Mouse (Mus musculus): ENCODE measurements around the gene Il17f. TPM values are rescaled to one million over a fixed set of nuclear protein-coding genes. Genes with fewer than 3 reads are reported as not detected.
"Not testable (repeated sequence)": the region's sequence is repeated elsewhere in the genome, so short reads cannot be mapped to it uniquely, and the experiment has no call there.

The Il17f gene
- polyA plus RNA-seq (2016; fragmentation: Nextera tagmentation; extraction: Ambion mirVana): 0.16 and 0.36 TPM in 2 replicates

GRCm38 (mm10) chr1:20790517-20790916 lies at the start of gene Il17f:
Gene Il17f, minus strand, starts transcription at chr1:20790617.
- DNase-seq (ENCODE audit: low spot score); H3K27ac ChIP-seq (replicated peaks); H3K27me3 ChIP-seq (replicated peaks; ENCODE audit: low read depth, poor library complexity, severe bottlenecking); H3K4me3 ChIP-seq; H3K4me1 ChIP-seq; H3K9me3 ChIP-seq; H3K36me3 ChIP-seq (replicated peaks): not testable (repeated sequence)
- 67% methylated on average over 1 of the region's 1 CpGs for WGBS

DNA sequence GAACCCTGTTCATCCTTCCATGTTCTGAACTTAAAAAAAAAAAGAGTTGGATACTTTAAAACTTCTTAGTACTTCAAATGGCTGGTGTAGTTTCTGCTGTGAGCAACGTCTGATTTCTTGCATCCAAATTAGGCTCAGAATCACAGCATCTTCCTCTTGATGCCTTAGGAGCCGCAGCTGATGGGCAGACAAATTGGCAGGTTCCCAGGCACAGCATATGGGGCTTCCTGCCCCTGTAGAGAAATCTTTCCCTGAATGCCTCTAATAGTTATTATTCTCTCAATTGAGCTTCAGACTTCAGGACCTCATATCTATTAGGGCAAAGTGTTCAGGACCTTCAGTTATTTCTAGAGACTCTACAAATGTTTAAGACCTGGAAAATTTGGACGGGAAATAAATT lies 49.5 kb upstream of the Il17f start:
- no peaks in the 10 kb centered on the region for H3K4me1 ChIP-seq
- H3K27ac ChIP-seq (replicated peaks): no peak overlapping the region
- no peak overlapping the region for H3K4me3 ChIP-seq
- 81% methylated on average over 3 of the region's 3 CpGs for WGBS
- no peaks in the 10 kb centered on the region for H3K9me3 ChIP-seq
- DNase-seq (ENCODE audit: low spot score): no peak
- H3K36me3 ChIP-seq (replicated peaks): no peaks in the 10 kb centered on the region
- H3K27me3 ChIP-seq (replicated peaks; ENCODE audit: low read depth, poor library complexity, severe bottlenecking): no peaks in the 10 kb centered on the region

GRCm38 (mm10) chr1:20836551-20837125 lies 46.2 kb upstream of the Il17f start:
- no peak overlapping the region for H3K4me3 ChIP-seq
- no peaks in the 10 kb centered on the region for H3K4me1 ChIP-seq
- no peak for DNase-seq (ENCODE audit: low spot score)
- WGBS: 82% methylated on average over 3 of the region's 3 CpGs
- H3K36me3 ChIP-seq (replicated peaks): no peaks in the 10 kb centered on the region
- H3K27ac ChIP-seq (replicated peaks): no peak overlapping the region
- H3K27me3 ChIP-seq (replicated peaks; ENCODE audit: low read depth, poor library complexity, severe bottlenecking): no peaks in the 10 kb centered on the region
- no peaks in the 10 kb centered on the region for H3K9me3 ChIP-seq

- H3K27me3 ChIP-seq (replicated peaks; ENCODE audit: low read depth, poor library complexity, severe bottlenecking): no peaks in the 10 kb centered on the region
- no peak for DNase-seq (ENCODE audit: low spot score)
- 88% methylated on average over 3 of the region's 4 CpGs for WGBS
- no peaks in the 10 kb centered on the region for H3K36me3 ChIP-seq (replicated peaks)
- no peaks in the 10 kb centered on the region for H3K4me1 ChIP-seq
- no peak overlapping the region for H3K4me3 ChIP-seq
- H3K9me3 ChIP-seq: no peaks in the 10 kb centered on the region
- H3K27ac ChIP-seq (replicated peaks): no peak overlapping the region
Observed at GRCm38 (mm10) chr1:20833141-20833511, 42.7 kb upstream of the Il17f start.

DNA sequence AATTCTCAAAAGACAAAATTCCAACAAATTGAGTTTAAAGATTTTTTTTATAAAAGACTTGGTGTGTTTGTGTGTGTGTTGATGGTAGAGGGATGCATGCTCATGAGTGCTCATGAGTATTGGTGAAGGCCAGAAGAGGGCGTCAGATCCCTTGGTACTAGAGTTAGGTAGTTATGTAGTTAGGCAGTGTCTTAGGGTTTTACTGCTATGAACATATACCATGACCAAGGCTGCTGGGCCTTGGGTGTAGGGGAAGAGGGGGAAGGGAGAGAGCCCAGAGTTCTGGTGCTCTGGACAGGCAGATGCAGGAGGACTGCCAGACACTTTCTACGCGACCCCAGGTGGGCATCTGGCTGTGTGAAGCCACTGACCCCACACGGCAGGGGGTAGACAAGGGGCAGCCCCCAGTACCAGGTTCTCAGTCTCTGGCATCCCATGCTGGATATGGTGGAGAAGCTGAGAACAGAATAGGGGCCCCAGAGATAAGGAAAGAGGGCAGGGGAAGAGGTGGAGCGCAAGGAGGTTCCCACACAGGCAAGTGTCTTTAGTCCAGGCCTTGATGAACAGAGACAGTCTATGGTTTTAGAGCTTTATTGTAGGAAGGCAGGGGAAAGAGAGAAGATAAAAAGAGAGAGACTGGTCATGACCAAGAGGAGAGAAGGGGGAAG lies 42.2 kb upstream of the Il17f start:
- H3K4me3 ChIP-seq: no peak overlapping the region
- no peak overlapping the region for H3K27ac ChIP-seq (replicated peaks)
- WGBS: 69% methylated on average over 5 of the region's 5 CpGs
- DNase-seq (ENCODE audit: low spot score): no peak
- H3K27me3 ChIP-seq (replicated peaks; ENCODE audit: low read depth, poor library complexity, severe bottlenecking): no peaks in the 10 kb centered on the region
- no peaks in the 10 kb centered on the region for H3K36me3 ChIP-seq (replicated peaks)
- H3K4me1 ChIP-seq: no peaks in the 10 kb centered on the region
- H3K9me3 ChIP-seq: no peaks in the 10 kb centered on the region

DNA sequence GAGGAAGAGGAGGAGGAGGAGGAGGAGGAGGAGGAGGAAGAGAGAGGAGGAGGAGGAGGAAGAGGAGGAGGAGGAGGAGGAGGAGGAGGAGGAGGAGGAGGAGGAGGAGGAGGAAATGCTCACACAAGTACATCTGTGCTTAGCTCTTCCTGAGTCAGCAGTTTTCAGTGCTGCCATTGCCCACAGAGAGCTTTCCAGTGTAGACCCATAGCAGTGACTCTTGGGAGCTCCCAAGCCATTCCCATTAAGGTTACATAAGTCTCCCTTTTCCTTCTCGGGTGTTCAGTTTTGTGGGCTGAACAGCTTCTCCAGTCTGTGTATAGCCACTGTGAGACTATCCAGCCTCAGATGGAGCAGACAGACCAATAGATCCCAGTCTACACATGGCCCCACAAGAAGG lies 40.1 kb upstream of the Il17f start:
- no peaks in the 10 kb centered on the region for H3K9me3 ChIP-seq
- DNase-seq (ENCODE audit: low spot score): no peak
- no peaks in the 10 kb centered on the region for H3K36me3 ChIP-seq (replicated peaks)
- no peaks in the 10 kb centered on the region for H3K27me3 ChIP-seq (replicated peaks; ENCODE audit: low read depth, poor library complexity, severe bottlenecking)
- no peak overlapping the region for H3K4me3 ChIP-seq
- H3K4me1 ChIP-seq: no peaks in the 10 kb centered on the region
- WGBS: 69% methylated on average over 1 of the region's 1 CpGs
- no peak overlapping the region for H3K27ac ChIP-seq (replicated peaks)

DNA sequence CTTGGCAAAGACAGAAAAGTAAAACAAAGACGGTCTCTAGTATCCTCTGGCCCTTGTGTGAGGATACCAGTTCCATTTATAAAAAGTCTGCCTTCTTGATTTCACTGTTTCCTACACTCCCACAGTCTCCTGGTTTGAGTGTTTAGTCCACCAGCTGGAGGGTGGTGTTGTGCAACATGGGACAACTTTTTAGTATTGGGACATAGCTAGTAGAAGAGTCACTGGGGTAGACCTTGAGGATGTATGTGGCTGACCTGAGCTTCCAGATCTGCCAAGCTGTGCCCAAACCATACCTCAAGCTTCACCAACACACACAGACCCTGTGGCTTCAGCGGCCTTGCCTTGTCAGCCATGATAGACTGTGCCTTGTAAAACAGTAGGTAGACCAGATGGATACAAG lies 37.6 kb upstream of the Il17f start:
- 94% methylated on average over 2 of the region's 2 CpGs for WGBS
- Histone ChIP-seq H3K27ac (replicated peaks) (no peak overlapping the region), H3K9me3 (no peaks in the 10 kb centered on the region), H3K36me3 (replicated peaks) (no peaks in the 10 kb centered on the region), H3K27me3 (replicated peaks; ENCODE audit: low read depth, poor library complexity, severe bottlenecking) (no peaks in the 10 kb centered on the region), H3K4me3 (no peak overlapping the region), H3K4me1 (no peaks in the 10 kb centered on the region)
- no peak for DNase-seq (ENCODE audit: low spot score)

DNA sequence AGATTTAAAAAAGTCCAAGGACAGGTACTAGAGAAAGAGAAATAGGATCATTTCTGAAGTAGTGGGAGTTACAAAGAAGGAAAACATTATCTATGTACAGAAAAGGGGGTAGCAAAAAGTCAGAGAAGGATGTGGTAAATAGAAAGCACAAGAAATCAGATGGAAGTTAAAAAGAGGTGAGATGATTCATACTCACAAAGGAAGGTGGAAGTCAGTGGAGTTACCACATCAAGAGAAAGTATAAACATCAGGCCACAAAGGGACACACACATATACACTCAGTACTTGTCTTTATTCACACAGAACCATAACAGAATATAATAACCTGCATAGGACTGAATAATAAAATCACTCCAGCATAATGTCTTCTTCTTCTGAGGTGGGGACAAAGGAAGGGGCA lies 34.6 kb upstream of the Il17f start:
- Histone ChIP-seq H3K27ac (replicated peaks) (no peak overlapping the region), H3K9me3 (no peaks in the 10 kb centered on the region)
- no peak for DNase-seq (ENCODE audit: low spot score)

GRCm38 (mm10) chr1:20823906-20824305 lies 33.5 kb upstream of the Il17f start:
- no peaks in the 10 kb centered on the region for H3K27me3 ChIP-seq (replicated peaks; ENCODE audit: low read depth, poor library complexity, severe bottlenecking)
- H3K4me3 ChIP-seq: no peak overlapping the region
- no peak for DNase-seq (ENCODE audit: low spot score)
- no peaks in the 10 kb centered on the region for H3K36me3 ChIP-seq (replicated peaks)
- WGBS: 62% methylated on average over 2 of the region's 2 CpGs
- H3K27ac ChIP-seq (replicated peaks): no peak overlapping the region
- no peaks in the 10 kb centered on the region for H3K9me3 ChIP-seq
- peaks cover 3% of the 10 kb centered on the region; the same call in 1 of the 2 replicates for H3K4me1 ChIP-seq

More for the DNA sequence above, 34.6 kb upstream of the Il17f start:
- H3K36me3 ChIP-seq (replicated peaks): no peaks in the 10 kb centered on the region
- no peaks in the 10 kb centered on the region for H3K27me3 ChIP-seq (replicated peaks; ENCODE audit: low read depth, poor library complexity, severe bottlenecking)
- H3K4me1 ChIP-seq: no peaks in the 10 kb centered on the region
- H3K4me3 ChIP-seq: no peak overlapping the region

DNA sequence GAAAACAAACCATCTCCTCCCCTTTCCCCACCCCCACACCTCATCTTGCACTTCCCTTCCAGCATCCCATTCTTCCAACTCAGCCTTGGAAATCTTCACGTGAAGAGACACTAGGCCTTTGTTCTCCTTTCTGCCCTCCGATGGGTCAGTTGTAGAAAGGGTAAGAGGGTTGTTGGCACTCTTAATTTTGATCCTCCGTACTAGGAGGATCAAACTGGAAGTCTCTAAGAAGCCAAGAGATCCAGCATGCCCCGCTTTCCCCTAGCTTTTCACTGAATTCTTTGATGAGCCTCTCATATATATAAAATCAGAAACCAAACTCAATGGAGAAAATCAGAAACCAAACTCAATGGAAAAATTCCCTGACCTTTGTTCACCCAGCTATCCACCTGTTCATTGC lies 33.1 kb upstream of the Il17f start:
- H3K4me3 ChIP-seq: no peak overlapping the region
- no peak for DNase-seq (ENCODE audit: low spot score)
- H3K27ac ChIP-seq (replicated peaks): no peak overlapping the region
- no peaks in the 10 kb centered on the region for H3K9me3 ChIP-seq
- no peaks in the 10 kb centered on the region for H3K27me3 ChIP-seq (replicated peaks; ENCODE audit: low read depth, poor library complexity, severe bottlenecking)
- H3K4me1 ChIP-seq: peaks cover 7% of the 10 kb centered on the region
- no peaks in the 10 kb centered on the region; the same call in 1 of the 2 replicates for H3K36me3 ChIP-seq (replicated peaks)
- 43% methylated on average over 4 of the region's 4 CpGs for WGBS

DNA sequence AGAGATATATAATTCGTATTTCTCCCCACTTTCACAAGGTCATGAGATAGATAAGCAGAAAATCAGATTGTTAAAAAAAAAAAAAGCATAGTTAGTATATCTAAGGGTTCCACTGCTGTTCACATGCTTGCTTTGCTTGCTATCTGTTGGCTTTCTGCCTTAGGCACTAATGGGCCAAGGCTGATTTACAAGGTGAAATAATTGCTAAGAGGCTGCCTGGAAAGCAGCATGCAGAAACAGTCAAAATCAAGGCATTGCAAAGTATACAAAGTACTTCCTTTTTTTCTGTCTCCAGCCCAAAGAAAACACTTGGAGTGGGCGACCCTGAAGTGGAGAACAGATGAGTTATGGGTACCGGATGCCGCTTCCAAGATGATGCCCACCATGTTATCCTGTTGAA lies 30.5 kb upstream of the Il17f start:
- peaks cover 24% of the 10 kb centered on the region for H3K36me3 ChIP-seq (replicated peaks)
- 86% methylated on average over 4 of the region's 4 CpGs for WGBS
- H3K4me1 ChIP-seq: peaks cover 12% of the 10 kb centered on the region
- no peak overlapping the region for H3K27ac ChIP-seq (replicated peaks)
- H3K4me3 ChIP-seq: no peak overlapping the region
- no peaks in the 10 kb centered on the region for H3K9me3 ChIP-seq
- no peaks in the 10 kb centered on the region for H3K27me3 ChIP-seq (replicated peaks; ENCODE audit: low read depth, poor library complexity, severe bottlenecking)
- DNase-seq (ENCODE audit: low spot score): no peak

DNA sequence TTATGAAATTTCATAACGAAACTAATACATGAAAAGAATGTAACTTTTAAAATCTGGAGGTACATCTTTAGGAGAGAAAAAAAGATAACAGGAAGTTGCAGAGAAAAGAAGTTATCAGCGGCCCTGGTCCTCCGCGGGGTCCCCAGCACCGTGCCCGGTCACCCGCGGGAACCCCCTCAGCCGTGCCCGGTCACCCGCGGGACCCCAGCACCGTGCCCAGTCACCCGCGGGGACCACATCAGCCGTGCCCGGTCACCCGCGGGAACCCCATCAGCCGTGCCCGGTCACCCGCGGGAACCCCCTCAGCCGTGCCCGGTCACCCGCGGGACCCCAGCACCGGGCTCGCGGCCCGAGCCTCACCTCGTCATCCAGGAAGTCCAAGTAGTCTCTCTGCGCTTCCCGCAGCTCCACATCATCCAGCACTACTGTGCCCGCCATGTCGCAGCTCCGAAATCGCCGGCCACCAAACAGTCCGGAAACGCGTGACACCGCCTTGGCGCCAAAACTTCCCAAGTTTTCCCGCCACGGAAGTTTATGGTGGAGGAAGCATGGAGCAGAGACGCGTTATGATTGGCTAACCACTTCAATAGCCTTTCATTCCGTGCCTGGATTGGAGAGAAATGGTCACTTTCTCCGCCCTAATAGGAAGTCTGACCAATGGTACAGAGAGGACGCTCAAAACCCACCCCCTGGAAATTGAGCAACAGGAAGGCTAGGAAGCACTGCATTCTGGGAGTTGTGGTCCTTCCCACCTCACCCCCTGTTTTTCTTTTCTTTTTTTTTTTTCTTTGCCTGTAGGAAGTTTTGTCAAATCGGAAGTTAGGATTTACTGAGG lies 29.6 kb upstream of the Il17f start, which contains the start of gene Mcm3:
Mcm3 (minus strand) TSS at position 542 of the 835 bp plus-strand sequence.
- peak; percentile 93 for DNase-seq (ENCODE audit: low spot score)
- peak within 1 kb of the TSS; percentile 84 for H3K4me3 ChIP-seq
- peak within 1 kb of the TSS; percentile 95 for H3K27ac ChIP-seq (replicated peaks)
- no peaks in the 10 kb centered on the region for H3K27me3 ChIP-seq (replicated peaks; ENCODE audit: low read depth, poor library complexity, severe bottlenecking)
- under 1% methylated on average over 52 of the region's 52 CpGs for whole genome bisulfite sequencing
- H3K9me3 ChIP-seq: no peaks in the 10 kb centered on the region
- H3K36me3 ChIP-seq (replicated peaks): peaks cover 33% of the 10 kb centered on the region
- peaks cover 12% of the 10 kb centered on the region for H3K4me1 ChIP-seq

- no peak for DNase-seq (ENCODE audit: low spot score)
- Histone ChIP-seq H3K4me3 (no peak overlapping the region; the same call in 1 of the 2 replicates), H3K4me1 (peaks cover 12% of the 10 kb centered on the region), H3K9me3 (no peaks in the 10 kb centered on the region), H3K27ac (replicated peaks) (no peak overlapping the region), H3K36me3 (replicated peaks) (peaks cover 57% of the 10 kb centered on the region), H3K27me3 (replicated peaks; ENCODE audit: low read depth, poor library complexity, severe bottlenecking) (no peaks in the 10 kb centered on the region)
- 73% methylated on average over 12 of the region's 12 CpGs for WGBS
Observed at GRCm38 (mm10) chr1:20817596-20817995, 27.2 kb upstream of the Il17f start.
